In the genomic region with DNA sequence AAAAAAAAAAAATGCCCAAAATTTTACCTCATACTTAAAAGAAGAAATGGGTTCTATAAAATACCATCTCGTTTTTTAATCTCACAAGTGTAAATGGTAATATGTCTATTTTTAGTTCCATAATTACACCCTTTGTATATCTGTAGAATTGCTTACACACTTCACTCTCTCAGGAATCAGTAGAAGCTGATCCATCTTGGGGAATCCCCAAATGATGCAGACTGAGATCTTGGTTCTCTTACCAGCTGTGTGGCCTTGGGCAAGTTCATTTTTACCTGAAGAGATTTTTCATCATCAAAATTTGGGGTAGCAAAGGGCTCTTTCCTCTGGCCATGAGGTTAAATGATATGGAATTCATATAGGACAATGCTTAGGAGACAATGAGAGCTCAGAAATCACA, we compare ENCODE assay signal across 25 mouse cellular contexts.
"Had no signal": no experiment of that assay in that cellular context is flagged by ENCODE, and none has a peak within 500 bp of the region (broad histone marks: within the 10 kb centered on the region; RNA-seq: fewer than 3 reads in every experiment).

No protein-coding gene starts in this region.

- DNase-seq: cerebellum, adult 9-10 months; cerebellum, adult 9-11 months; cerebellum, postnatal 10 days; cerebellum, postnatal 14 days; cerebellum, postnatal 25 days; cerebellum, postnatal 36 days; embryo, embryonic 11 days; forebrain, postnatal 0 days; gastrocnemius, adult 2 months; gastrocnemius, postnatal 10 days; gastrocnemius, postnatal 14 days; gastrocnemius, postnatal 25 days; gastrocnemius, postnatal 36 days; heart, adult 11 months; heart, adult 18-20 months; heart, adult 2 months had no signal

- H3K36me3 ChIP-seq: embryonic facial prominence, embryonic 10.5 days; embryonic facial prominence, embryonic 12.5 days; embryonic facial prominence, embryonic 13.5 days; embryonic facial prominence, embryonic 15.5 days; forebrain, embryonic 10.5 days; forebrain, embryonic 12.5 days; forebrain, embryonic 15.5 days had no signal

- H3K27me3 ChIP-seq: embryonic facial prominence, embryonic 12.5 days; embryonic facial prominence, embryonic 13.5 days; embryonic facial prominence, embryonic 15.5 days; forebrain, embryonic 12.5 days; forebrain, embryonic 13.5 days; forebrain, embryonic 15.5 days had no signal

- H3K4me1 ChIP-seq: embryonic facial prominence, embryonic 10.5 days; embryonic facial prominence, embryonic 12.5 days; embryonic facial prominence, embryonic 13.5 days; embryonic facial prominence, embryonic 15.5 days; forebrain, embryonic 10.5 days; forebrain, embryonic 12.5 days; forebrain, embryonic 13.5 days; forebrain, embryonic 15.5 days had no signal

- H3K9ac ChIP-seq: embryonic facial prominence, embryonic 12.5 days; embryonic facial prominence, embryonic 13.5 days; embryonic facial prominence, embryonic 15.5 days; forebrain, embryonic 12.5 days; forebrain, embryonic 13.5 days; forebrain, embryonic 15.5 days; forebrain, postnatal 0 days had no signal

- H3K4me3 ChIP-seq: embryonic facial prominence, embryonic 10.5 days; embryonic facial prominence, embryonic 12.5 days; embryonic facial prominence, embryonic 13.5 days; embryonic facial prominence, embryonic 15.5 days; erythroblast, embryonic 14.5 days; forebrain, embryonic 10.5 days; forebrain, embryonic 12.5 days; forebrain, embryonic 13.5 days; forebrain, embryonic 15.5 days; gastrocnemius, adult 2 months; heart, adult 2 months had no signal

- H3K9me3 ChIP-seq: embryonic facial prominence, embryonic 10.5 days; embryonic facial prominence, embryonic 12.5 days; embryonic facial prominence, embryonic 13.5 days; embryonic facial prominence, embryonic 15.5 days; forebrain, embryonic 10.5 days; forebrain, embryonic 12.5 days; forebrain, embryonic 13.5 days; forebrain, embryonic 15.5 days had no signal

- H3K4me2 ChIP-seq: embryonic facial prominence, embryonic 12.5 days; embryonic facial prominence, embryonic 13.5 days; embryonic facial prominence, embryonic 15.5 days; forebrain, embryonic 12.5 days; forebrain, embryonic 13.5 days; forebrain, embryonic 15.5 days had no signal

- H3K27ac ChIP-seq: embryonic facial prominence, embryonic 10.5 days; embryonic facial prominence, embryonic 12.5 days; embryonic facial prominence, embryonic 13.5 days; embryonic facial prominence, embryonic 15.5 days; forebrain, embryonic 10.5 days; forebrain, embryonic 12.5 days; forebrain, embryonic 13.5 days; forebrain, embryonic 15.5 days; gastrocnemius, adult 2 months; heart, adult 2 months had no signal
